Mouse (Mus musculus) urinary bladder, postnatal 4 days (tissue): ENCODE measurements around the gene Grm8.

ENCODE experiments used
- DNase-seq, 2 experiments: peaks; one replicate each; pipeline ENCODE4 v3.0.0; 2021 to 2022; ENCODE audit warnings: low spot score in 2 of 2

Grm8 gene

DNA sequence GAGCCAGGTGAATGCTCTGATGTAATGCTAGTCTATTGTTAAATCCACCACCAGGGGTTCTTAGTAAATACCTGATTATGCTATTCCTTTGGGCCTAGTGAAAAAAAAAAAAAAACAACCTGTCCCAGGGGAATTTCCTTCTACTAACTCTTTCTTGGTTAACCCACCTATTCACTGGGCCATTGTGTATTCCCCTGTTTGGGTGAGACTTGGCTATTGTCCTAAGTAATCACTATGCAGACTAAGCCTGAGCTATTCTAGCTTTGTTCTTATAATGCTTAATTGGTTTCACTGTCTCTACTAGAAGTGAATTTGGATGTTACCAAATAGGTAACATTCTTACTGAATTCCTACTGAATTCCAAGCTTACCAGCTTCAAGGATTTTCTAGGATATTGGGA lies 872.4 kb downstream of the Grm8 start:
- DNase-seq, result no peak

DNA sequence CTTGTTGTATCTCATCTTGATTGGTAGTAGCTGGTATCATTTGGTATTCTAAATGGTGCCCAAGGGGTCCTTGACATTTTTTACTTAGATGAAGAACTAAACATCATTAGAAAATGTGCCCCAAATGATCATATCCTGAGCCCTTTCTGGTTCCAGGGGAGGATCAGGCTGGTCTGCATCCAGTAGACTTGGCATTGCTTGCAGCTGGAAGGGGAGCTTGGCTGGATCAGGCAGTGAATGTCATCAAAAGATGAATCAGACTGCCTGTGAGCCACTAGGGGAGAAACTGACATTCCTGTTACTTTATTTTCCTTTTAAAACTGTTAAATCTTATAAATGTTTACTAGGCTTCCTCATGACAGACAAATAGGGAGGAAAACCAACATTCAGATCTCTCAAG lies 894.6 kb downstream of the Grm8 start:
- DNase-seq, result no peak

DNA sequence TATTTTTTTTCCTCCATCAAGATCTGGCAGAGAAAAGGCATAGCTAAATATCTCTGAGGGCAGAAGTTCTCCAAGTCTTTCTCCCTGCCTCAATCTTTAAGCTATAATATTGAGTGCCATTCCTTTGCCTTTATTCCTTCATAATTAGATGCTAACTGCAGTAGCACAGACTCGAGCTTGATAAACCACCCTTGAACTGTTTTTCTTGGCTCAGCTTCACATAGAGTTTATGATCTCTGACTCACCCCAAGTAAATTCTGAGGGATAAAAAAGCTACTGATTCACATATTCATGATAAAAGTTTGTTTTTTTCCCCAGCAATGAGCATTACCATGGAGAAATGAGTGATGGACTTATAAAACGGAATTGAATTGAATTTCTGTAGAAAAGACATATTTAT lies 895.0 kb downstream of the Grm8 start:
- no peak for DNase-seq
